Mouse (Mus musculus) midbrain, embryonic 11.5 days (tissue): ENCODE data around the gene Herc2. TPM values are rescaled to one million over a fixed set of nuclear protein-coding genes. Genes with fewer than 3 reads are reported as not detected.
A peak's percentile ranks its signal among the peaks of the same experiment; 100 is the strongest.

Source experiments
- ATAC-seq: fragments of 200-750 bp; cut with Nextera tagmentation; 2 replicates; pipeline ENCODE4 v1.8.0; 2017; ENCODE audit warnings: moderate TSS enrichment, moderate library complexity; ENCODE audit not compliant: low FRiP score
- DNase-seq: peaks from one replicate; pipeline ENCODE4 v3.0.0; 2015; ENCODE audit warnings: low spot score; ENCODE audit errors: missing footprints
- H3K27ac ChIP-seq: fragments of 300-500 bp; sonication (generic); 2 replicates; pipeline ENCODE4 v1.5.1; 2014; ENCODE audit warnings: low read depth, low read length
- H3K27me3 ChIP-seq: fragments of 300-500 bp; sonication (generic); 2 replicates; pipeline ENCODE4 v1.6.1; 2014; ENCODE audit warnings: mild to moderate bottlenecking, low read length, moderate library complexity, mixed read lengths; ENCODE audit not compliant: control insufficient read depth, insufficient read depth
- H3K36me3 ChIP-seq: fragments of 300-500 bp; sonication (generic); 2 replicates; pipeline ENCODE4 v1.6.1; 2014; ENCODE audit warnings: mild to moderate bottlenecking, low read length, moderate library complexity, mixed read lengths; ENCODE audit not compliant: control insufficient read depth, insufficient read depth
- H3K4me1 ChIP-seq: fragments of 300-500 bp; sonication (generic); 2 replicates; pipeline ENCODE4 v1.6.1; 2014; ENCODE audit warnings: low read length; ENCODE audit not compliant: control insufficient read depth, insufficient read depth
- H3K4me2 ChIP-seq: fragments of 300-500 bp; sonication (generic); 2 replicates; pipeline ENCODE4 v1.6.1; 2014; ENCODE audit warnings: mild to moderate bottlenecking, moderate library complexity
- H3K4me3 ChIP-seq: fragments of 300-500 bp; sonication (generic); 2 replicates; pipeline ENCODE4 v1.5.1; 2014; ENCODE audit warnings: low read depth, low read length
- H3K9ac ChIP-seq: fragments of 300-500 bp; sonication (generic); 2 replicates; pipeline ENCODE4 v1.6.1; 2014; ENCODE audit warnings: low read length
- H3K9me3 ChIP-seq: fragments of 300-500 bp; sonication (generic); 2 replicates; pipeline ENCODE4 v1.6.1; 2016; ENCODE audit warnings: low read length; ENCODE audit not compliant: control insufficient read depth
- WGBS: fragments of 180-500 bp; shearing (Covaris S2); extraction: QIAGEN DNeasy Blood & Tissue Kit; methylation state at CpG from one replicate; pipeline ENCODE4 v1.1.7; 2014; 5-methylcytosine and 5-hydroxymethylcytosine counted together
- polyA plus RNA-seq: library from polyadenylated mRNA; unstranded; fragments of >200 nt; fragmentation: Nextera tagmentation; extraction: Ambion mirVana; gene quantifications from 2 replicates; pipeline ENCODE4 v1.2.1, GENCODE M21; 2014

The Herc2 gene
- polyA plus RNA-seq, 1 experiment from 2014 or later = 24.4 TPM

- WGBS = 49% methylated on average over 7 of the region's 7 CpGs
- ATAC-seq = peak; percentile 36
These were observed 31.5 kb upstream of the Herc2 start for GRCm38 (mm10) chr7:56018446-56018971.

DNA sequence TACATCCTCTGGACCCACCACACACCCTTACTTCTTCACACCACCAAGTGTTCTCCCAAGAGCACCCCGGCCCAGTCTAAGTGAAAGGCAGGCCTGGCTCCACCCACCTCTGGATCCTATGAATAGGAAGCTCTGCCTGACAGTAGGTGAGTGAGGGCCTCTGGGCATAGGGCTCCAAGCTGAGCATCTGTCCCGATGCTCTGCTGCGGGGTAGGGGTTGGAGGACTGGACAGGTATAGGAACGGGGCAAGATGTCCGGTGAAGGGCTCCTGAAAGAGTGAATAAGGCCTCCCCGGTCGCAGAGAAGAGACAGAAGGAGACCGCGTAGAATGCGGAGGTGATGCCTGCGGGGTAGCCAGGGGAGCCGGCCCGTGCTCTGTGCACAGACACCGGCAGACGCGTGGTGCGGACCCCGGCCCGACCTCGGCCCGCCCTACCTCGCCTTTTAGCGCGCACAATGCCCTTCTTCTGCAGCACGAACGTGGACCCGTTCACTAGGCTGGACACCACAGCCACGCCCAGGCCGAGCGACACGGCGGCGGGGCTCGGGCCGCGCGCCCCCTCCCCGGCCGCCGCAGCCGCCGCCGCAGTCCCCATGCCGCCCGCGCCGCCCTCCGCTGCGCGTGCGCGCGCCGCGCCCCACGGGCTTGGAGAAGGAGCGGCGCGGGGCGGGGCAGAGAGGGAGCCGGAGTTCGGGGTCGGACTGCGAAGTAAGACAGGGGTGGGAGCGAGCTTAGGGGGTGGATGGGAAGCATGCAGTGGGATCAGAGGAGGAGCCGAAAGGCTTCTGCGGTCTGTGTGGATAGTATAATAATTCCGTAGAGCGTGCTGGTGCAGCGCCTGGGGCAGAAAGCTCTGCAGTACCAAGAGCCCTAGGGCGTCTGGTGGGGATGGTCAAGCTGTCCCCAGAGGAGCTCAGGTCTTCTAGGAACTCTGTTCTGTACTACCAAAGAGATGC, 30.7 kb upstream of the Herc2 start:
- Histone ChIP-seq H3K27me3 (no peaks in the 10 kb centered on the region), H3K36me3 (no peaks in the 10 kb centered on the region), H3K27ac (peak overlapping the region; percentile 53; the same call in 1 of the 2 replicates), H3K4me1 (peaks cover 2% of the 10 kb centered on the region; the same call in 1 of the 2 replicates), H3K9me3 (no peaks in the 10 kb centered on the region), H3K9ac (peak overlapping the region; percentile 76), H3K4me3 (peak overlapping the region; percentile 58), H3K4me2 (peak overlapping the region; percentile 77)
- under 1% methylated on average over 65 of the region's 71 CpGs for WGBS
- ATAC-seq = peak; percentile 95
- DNase-seq = peak; percentile 97

More at GRCm38 (mm10) chr7:56018446-56018971, 31.5 kb upstream of the Herc2 start:
- Histone ChIP-seq H3K9me3 (no peaks in the 10 kb centered on the region), H3K4me2 (peak overlapping the region; percentile 77), H3K27ac (peak overlapping the region; percentile 53; the same call in 1 of the 2 replicates), H3K4me3 (peak overlapping the region; percentile 58), H3K36me3 (no peaks in the 10 kb centered on the region), H3K27me3 (no peaks in the 10 kb centered on the region), H3K4me1 (peaks cover 2% of the 10 kb centered on the region; the same call in 1 of the 2 replicates), H3K9ac (peak overlapping the region; percentile 76; the same call in 1 of the 2 replicates)
- DNase-seq = peak; percentile 83

DNA sequence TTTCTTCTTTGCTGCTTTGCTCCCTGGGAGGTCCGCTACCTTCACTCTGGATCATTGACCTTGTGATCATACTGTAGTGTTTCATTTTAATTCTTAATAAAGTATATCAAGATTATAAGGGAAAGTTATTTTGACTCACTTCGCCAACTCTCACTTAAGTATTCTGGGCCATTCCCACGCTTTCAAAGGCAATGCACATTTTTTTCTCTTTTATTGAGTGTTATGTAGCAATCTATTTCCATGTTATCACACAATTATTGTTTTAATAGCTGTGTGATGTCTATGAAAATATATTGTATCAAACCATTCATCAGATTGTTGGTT, 30.1 kb upstream of the Herc2 start, which contains the start of gene Nipa1:
Gene Nipa1 (minus strand): TSS at position 25 of the 324 bp plus-strand sequence.
- 57% methylated on average over 3 of the region's 3 CpGs for WGBS
- peaks cover 2% of the 10 kb centered on the region; the same call in 1 of the 2 replicates for H3K4me1 ChIP-seq

GRCm38 (mm10) chr7:56023586-56023985, 26.4 kb upstream of the Herc2 start:
- Histone ChIP-seq H3K4me3 (no peak overlapping the region), H3K27ac (no peak overlapping the region), H3K36me3 (no peaks in the 10 kb centered on the region), H3K4me2 (no peak overlapping the region), H3K9ac (no peak overlapping the region), H3K9me3 (no peaks in the 10 kb centered on the region), H3K27me3 (no peaks in the 10 kb centered on the region), H3K4me1 (peaks cover 2% of the 10 kb centered on the region; the same call in 1 of the 2 replicates)
- ATAC-seq (no peak), DNase-seq (no peak)
- 85% methylated on average over 3 of the region's 3 CpGs for WGBS

More for the DNA sequence above, 30.1 kb upstream of the Herc2 start, which contains the start of gene Nipa1:
- H3K9ac ChIP-seq = peak within 1 kb of the TSS; percentile 76
- ATAC-seq (no peak), DNase-seq (no peak)
- H3K4me2 ChIP-seq = peak within 1 kb of the TSS; percentile 77
- H3K27me3 ChIP-seq = no peaks in the 10 kb centered on the region
- H3K36me3 ChIP-seq = no peaks in the 10 kb centered on the region
- H3K4me3 ChIP-seq = peak within 1 kb of the TSS; percentile 58
- peak within 1 kb of the TSS; percentile 53; the same call in 1 of the 2 replicates for H3K27ac ChIP-seq
- no peaks in the 10 kb centered on the region for H3K9me3 ChIP-seq

DNA sequence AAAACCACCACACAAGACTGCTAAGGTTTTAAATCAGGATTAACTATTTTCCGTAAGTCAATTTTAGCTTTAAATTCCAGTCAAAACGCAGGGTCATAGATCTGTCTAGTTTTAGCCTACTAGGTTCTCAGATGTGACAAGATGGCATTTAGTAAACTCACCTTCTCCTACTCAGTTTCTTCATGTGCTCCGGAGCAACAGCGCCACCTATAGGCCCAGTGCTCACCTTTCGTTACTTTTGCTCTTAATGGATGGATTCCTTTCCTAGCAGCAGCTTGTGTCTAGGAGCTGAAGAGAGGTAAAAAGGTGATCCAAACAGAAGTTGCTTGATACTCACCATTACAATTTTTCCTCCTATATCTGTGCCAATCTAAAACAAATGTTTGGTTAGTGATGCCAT, 7.6 kb upstream of the Herc2 start:
- Histone ChIP-seq H3K4me3 (no peak overlapping the region), H3K4me2 (no peak overlapping the region), H3K4me1 (no peaks in the 10 kb centered on the region), H3K9me3 (no peaks in the 10 kb centered on the region), H3K27ac (no peak overlapping the region), H3K36me3 (no peaks in the 10 kb centered on the region), H3K27me3 (no peaks in the 10 kb centered on the region), H3K9ac (no peak overlapping the region)
- 16% methylated on average over 5 of the region's 5 CpGs for WGBS
- DNase-seq (peak; percentile 94), ATAC-seq (no peak)

GRCm38 (mm10) chr7:56043577-56044266, 6.3 kb upstream of the Herc2 start:
- H3K4me2 ChIP-seq = no peak overlapping the region
- no peaks in the 10 kb centered on the region for H3K36me3 ChIP-seq
- no peaks in the 10 kb centered on the region for H3K9me3 ChIP-seq
- H3K4me3 ChIP-seq = no peak overlapping the region
- no peak overlapping the region for H3K9ac ChIP-seq
- 70% methylated on average over 4 of the region's 4 CpGs for WGBS
- no peaks in the 10 kb centered on the region for H3K27me3 ChIP-seq
- H3K4me1 ChIP-seq = no peaks in the 10 kb centered on the region
- H3K27ac ChIP-seq = no peak overlapping the region
- DNase-seq = no peak
- no peak for ATAC-seq

DNA sequence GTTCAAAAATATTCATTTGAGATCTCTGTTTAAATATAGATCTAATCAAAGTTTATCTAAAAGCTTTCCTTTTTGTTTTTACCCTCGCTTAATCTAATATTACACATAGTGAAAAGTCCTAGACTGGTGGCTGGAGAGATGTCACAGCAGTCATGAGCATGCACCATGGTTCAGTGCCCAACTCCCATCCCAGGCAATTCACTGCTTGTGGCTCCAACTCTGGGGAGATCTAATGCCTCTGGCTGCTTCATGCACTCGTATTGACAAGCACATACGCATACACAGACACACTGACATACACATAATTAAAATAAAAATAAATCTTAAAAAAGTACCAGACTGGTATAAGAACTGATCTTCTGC, 5.7 kb upstream of the Herc2 start:
- DNase-seq = no peak
- WGBS = 78% methylated on average over 3 of the region's 3 CpGs
- ATAC-seq = no peak
- H3K4me3 ChIP-seq = no peak overlapping the region
- H3K27me3 ChIP-seq = no peaks in the 10 kb centered on the region
- no peaks in the 10 kb centered on the region for H3K9me3 ChIP-seq
- no peak overlapping the region for H3K9ac ChIP-seq
- no peak overlapping the region for H3K4me2 ChIP-seq
- no peaks in the 10 kb centered on the region for H3K36me3 ChIP-seq
- H3K4me1 ChIP-seq = peaks cover 3% of the 10 kb centered on the region; the same call in 1 of the 2 replicates
- no peak overlapping the region for H3K27ac ChIP-seq

GRCm38 (mm10) chr7:56047178-56047577, 2.8 kb upstream of the Herc2 start:
- Histone ChIP-seq H3K4me1 (peaks cover 10% of the 10 kb centered on the region; the same call in 1 of the 2 replicates), H3K4me2 (no peak overlapping the region), H3K27me3 (no peaks in the 10 kb centered on the region), H3K9ac (no peak overlapping the region), H3K36me3 (no peaks in the 10 kb centered on the region), H3K4me3 (no peak overlapping the region), H3K27ac (no peak overlapping the region), H3K9me3 (no peaks in the 10 kb centered on the region)
- DNase-seq = no peak
- no peak for ATAC-seq
- WGBS = 88% methylated on average over 1 of the region's 1 CpGs
